Mouse (Mus musculus) 3T3-L1 (cell line): ENCODE results near the gene Utrn.

Experiments used
- DNase-seq: peaks from one replicate; pipeline ENCODE4 v3.0.0-alpha.2; 2015; ENCODE audit warnings: low read depth, low spot score

Gene Utrn

DNA sequence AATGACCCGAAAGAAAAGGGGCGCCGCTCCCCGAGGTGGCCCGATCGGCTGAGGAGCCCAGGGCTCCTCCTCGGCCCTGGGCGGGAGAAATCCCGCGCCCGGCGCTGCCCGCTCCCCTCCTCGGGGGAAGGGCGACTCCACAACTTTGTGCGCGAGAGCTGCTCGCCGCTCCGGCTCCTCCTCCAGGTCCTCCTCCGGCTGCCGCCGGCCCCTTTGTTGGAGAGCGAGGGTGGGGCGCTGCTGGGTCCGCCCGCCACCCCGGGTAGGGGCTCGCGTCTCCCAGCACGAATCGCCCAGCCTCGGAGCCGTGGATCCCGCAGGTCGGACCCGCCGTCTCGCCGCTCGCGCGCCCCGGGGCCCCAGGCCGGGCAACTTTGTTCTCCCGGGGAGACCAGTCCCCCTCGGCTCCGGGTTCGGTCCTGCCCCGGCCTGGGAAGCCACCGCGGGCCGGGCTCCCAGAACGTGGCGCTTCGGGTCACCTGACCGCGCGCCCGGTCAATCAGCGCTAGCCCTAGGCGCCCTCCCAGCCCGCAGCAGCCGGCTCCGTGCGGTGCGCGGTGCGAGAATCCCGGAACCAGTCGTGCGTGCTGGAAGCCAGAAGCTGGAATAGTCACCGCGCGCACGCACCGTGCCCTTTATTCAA, at the start of gene Utrn:
Gene Utrn, minus strand, starts transcription at position 337 of the 643 bp plus-strand sequence.
- DNase-seq, result peak; percentile 84

DNA sequence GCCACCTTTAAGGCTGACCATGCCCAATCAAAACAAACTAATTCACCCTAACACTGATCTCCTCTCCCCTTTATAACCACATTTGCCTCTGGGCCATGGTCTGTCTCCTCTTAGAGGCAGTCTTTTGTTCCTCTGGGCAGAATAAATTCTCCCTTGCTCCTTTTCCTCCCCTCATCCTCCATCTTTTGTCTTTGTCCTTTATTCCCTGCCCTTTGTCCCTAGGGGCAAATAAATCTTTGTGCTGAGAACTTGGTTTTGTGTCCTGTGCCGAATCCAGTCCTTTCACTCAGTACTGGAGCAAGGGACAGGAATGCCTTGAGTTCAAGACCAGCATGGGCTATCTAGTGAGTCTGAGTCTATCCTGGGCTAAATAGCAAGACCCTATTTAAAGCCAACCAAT, 48.5 kb upstream of the Utrn start:
- no peak for DNase-seq

DNA sequence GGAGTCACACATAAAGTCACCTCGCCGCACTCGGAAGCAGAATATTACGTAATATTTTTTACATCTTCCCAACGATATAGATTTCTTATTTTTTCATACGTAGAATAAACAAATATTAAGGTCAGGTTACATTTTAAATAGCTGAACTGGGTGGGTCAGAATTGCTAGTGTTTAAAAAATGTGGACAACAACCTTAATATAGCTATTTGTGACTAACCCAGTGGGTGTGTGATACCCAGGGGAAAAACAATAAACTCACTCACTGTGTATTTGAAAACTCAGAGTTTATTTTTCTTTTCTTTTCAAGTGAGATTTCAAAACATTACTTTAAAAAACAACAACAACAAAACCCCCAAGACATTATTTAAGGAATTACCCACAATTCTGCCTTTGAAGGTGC, 47.2 kb upstream of the Utrn start:
- peak; percentile 66 for DNase-seq

DNA sequence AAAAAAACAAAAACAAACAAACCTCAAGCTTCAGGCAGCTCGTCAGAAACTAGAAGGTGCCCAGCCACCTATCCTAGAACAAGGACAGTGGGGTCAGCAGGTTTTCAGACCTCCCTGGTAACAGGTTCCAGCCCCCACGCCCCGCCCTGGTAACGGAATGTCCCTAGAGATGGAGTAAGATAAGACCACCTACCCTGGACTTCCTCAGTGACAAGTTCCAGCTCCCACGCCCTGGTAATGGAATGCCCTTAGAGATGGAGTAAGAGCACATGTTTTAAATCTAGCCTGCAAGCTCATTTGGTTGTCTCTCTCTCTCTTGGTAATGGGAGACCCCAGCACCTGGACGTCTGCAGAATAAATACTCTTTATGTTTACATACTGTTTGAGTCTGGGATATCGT, 46.7 kb upstream of the Utrn start:
- DNase-seq, result no peak

DNA sequence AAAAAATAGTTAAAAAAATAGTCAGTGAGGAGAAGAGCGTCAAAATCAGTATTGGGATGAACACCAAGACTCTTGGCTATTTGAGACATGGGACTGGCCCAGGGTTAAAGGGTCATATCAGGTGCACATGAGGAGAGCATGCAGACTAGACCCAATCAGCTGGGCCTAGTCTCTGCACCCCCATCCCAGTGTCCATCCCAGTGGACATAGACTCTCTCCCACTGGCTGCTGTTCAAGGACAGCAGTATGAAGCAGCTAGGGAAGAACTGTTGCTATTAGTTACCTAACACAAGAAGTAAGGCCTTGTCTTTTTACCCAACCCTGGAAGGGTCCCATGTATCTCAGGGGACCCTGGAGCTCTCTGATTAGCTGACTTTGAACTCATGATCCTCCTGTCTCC, 45.0 kb upstream of the Utrn start:
- no peak for DNase-seq

DNA sequence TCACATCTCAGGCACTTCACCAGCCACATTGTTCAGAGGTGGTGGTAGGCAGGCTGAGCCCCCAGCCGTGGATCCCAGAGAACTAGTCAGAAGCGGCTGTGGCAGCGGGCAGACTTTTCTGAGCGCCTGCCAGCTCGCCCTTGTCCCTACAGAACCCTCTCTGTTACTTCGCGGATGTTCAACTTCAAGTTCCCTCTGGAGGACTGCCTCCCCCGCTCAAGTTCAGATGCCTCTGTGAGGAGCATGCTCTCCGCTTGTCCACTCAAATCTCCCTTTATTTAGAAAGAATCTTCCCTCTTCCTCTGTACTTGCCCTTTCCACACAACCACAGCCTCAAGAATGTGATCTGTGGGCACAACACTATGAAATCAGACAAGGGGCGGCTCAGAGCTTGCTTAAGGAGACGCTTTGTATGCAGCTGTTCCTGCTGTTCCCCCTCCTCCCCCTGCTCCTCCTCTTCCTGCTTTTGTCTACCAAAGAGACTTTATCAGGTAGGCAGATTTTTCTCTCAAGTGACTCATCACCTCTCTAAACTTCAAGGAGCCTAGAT, 42.9 kb upstream of the Utrn start:
- DNase-seq, result peak; percentile 42

DNA sequence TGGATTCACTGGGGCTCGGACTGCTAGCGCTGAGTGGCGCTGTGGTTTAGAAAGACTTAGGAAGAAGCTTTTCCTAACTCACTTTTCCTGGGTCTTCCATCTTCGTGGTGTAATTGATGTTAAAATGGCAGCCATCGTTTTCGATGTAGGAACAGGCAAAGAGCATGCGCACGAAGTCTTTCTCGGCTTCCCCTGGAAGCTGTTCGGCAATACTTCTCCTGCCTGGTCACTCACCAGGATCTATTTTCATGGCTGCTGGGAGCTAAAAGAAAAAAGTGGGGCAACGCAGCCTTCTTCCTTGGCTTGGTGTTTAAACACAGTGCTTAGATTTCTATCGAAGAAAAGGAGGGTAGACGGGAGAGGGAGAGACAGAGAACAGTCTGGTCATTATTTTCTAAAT, 42.3 kb upstream of the Utrn start:
- no peak for DNase-seq

DNA sequence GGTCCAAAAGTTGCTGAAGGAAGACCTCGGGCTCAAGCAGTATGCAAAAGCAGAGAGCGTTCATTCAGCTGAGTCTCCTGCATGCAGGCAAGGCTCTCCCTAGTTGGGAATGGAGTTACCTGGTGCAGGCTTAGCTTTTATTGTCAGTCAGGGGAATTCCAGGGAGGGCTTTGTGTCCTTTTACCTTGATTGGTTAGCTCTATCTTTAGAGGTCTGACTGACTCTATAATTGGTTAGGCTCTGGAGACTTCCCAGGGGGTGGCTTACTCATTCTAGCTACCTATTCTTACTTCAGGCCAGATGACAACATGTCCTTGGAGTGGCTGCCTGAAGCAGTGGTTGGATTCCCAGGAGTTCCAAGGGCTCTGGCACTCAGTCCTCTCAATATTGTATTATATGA, 40.7 kb upstream of the Utrn start:
- no peak for DNase-seq

DNA sequence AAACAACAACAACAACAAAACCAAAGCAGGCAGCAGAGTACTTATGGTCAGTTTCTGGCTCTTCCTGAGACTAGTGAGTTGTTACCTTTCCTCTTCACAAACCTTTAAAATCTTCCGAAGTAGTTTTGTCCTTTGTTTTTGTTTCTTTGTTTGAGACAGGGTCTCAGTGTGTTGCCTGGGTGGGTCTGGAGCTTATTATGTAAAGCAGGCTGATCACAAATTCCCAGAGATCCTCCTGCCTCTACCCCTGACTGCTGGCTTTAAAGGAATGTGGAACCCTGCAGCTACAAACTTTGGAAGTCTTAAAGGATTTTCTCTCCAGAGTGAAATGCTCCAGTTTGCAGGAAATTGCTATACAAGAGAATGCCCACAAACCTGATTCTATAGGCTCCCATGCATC, 40.0 kb upstream of the Utrn start:
- no peak for DNase-seq

DNA sequence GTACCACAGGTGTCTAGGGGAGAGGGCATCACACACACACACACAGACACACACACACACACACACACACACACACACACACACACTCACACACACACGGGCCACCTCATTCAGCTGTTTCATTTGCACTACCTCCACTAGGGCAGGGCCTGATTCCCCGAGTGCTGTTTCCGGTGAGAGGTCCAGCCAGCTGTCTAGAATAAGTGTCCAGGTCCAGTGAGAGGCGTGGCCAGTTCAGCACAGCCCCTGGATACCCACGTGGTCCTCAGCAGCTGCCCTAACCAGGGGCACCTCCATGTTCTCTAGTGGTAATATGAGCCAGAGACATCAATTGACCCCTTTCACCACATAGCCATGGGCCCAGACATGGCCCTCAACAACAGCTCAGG, 35.0 kb upstream of the Utrn start:
- no peak for DNase-seq

DNA sequence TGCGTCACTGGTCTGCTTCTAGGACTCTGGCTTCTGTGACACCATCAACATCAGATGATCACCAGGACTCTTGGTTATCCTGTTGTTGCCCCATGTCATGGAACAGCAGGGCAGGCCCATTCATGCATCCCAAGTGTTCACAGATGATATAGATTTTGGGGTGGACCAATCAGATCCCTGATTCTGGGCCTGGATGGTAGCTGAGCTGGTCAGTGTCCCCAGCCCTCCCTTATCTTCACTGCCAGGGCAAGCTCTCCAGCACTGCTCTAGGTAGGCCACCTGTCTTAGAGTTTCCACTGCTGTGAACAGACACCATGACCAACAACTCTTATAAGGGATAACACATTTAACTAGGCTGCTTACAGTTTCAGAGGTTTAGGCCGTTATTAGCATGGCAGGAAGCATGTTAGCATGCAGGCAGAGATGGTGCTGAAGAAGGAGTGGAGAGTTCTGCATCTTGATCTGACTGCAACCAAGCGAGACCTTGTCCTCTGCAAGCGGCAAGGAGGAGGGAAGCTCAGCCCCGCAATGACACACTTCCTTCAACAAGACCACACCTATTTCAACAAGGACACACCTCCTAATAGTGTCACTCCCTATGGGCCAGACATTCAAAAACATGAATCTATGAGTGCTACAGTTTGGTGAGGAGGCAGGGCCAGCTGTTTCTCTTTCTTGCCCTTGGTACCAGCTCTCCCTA, 34.4 kb upstream of the Utrn start:
- DNase-seq, result no peak

DNA sequence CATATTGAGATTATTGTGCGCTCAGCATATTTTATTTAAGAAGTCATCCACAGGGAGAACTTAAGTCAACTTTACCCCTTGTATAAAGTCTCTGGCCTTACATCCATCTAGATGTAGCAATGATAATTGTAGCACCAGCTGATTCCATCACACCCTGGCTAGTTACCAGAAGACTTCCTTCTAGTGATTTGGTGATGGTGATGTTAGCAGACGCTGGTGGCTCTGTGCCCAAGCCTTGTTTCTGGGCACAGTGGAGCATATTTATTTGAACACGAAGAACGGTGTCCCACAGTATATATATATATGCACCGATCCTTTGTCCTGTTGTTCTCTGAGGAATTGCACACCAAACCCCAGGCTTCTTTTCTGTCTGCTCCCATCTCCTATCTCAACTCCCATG, 30.7 kb upstream of the Utrn start:
- no peak for DNase-seq

DNA sequence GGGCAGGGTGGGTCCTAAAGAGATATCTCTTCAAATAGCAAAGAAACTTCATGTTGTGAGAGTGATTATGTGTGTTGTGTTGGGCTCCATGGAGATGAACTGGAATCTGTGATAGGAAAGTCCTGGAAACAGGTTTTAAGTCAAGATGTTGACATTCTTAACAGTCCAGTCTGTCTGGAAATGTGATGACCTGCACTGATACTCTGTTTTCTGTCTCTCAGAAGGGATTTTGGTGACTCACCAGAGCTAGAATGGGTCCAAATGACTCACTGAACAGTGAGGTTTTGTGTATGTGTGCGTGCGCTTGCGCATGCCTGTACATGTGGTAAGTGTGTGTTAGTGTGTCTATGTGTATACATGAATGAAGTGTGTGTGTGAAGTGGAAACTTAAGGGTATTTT, 24.2 kb upstream of the Utrn start:
- peak; percentile 73 for DNase-seq

DNA sequence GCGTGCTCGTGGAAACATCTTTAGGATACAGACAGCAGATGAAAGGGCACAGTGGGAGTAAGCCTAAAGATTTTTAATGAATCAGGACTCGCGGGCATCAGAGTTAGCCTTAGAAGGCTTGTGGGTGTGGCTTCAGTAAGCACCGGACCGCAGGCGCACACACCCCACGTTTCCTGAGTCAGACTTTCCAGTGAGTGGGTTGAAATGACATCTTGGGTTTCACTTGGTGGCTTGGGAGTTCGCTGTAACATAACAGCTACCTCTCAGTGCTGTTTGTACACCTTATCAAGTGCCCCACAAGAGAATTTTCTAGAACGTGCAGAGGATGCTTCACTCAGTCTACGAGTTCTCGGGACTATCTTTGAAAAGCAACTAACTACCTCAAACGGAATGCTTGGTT, 19.2 kb upstream of the Utrn start:
- DNase-seq, result peak; percentile 34

DNA sequence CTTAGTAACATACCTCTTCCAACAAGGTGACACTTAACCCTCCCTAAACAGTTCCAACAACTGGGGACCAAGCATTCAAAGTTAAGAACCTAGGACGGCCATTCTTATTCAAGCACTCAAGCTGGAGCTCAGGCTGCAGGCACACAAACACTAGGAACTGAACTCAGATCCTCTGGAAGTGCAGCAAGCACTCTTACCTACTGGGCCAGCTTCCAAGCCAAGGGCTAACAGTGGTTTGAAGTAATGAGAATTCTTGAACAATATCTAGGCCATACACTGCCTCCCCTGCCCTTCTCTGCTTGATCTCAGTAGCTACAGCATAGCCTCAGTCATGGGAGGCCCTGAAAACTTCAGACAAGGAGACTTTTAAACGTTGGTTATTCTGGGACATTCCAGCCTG, 18.6 kb upstream of the Utrn start:
- peak; percentile 24 for DNase-seq

DNA sequence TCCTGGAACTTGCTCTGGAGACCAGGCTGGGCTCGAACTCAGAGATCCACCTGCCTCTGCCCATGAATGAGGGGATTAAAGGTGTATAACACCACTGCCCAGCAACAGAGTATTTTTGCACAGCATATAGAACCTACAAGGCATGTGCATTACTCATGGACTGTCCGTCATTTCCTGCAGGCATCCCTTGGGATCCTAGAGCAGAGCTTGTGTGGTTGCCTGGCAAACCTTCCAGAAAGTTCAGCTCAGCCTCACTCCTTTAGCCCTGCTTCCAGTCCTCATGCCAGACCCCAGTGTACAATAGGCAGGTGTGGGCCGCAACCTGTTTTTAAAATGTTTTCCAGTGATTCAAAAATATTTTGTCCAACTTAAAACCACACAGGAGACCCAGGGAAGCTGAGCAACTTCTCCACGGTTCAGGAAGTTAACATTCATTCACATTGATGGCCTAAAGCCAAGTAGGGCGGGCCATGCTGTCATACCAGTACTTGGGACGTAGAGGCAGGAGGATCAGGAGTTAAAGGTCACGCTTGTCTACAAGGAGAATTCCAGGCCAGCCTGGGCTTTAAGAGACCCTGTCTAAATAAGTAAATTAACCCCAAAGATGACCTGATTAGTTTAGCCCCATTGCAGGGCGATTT, 15.3 kb upstream of the Utrn start:
- DNase-seq, result peak; percentile 92

DNA sequence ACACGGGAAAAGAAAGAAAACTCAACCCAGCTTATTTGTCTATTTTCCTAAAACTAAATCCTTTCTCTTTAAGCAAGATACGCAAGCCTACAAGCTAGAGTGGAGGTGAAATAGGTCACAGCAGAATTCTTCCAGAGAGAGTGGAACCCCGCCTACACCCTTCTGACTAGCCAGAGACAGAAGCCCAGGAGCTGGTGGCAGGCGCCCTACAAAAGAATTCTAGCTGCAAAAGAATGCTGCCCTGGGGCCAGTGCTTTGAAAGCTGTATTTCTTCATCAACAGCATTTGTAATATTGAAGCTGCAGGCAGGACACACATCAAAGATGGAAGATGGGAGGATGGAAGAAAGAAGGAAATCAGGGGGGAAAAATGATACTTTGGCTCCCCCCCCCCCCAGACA, 12.7 kb upstream of the Utrn start:
- DNase-seq, result peak; percentile 70

DNA sequence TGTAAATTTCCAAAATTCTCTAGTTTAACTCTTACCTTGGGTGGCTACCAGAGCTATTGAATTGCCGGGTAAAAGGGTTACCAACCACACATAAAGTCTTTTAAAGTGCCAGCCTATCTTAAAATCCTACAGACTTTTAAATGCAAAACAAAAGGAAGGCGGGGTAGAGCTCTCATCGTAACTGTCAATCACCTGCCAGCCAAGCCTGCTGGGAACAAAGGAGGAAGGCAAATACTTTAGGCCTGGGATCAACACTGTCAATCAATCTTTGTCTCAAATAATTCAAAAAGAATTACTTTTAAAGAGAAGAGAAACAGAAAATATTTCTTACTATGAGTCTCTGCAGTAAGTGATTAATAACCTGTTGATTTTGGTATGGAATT, 10.1 kb upstream of the Utrn start:
- peak; percentile 23 for DNase-seq

DNA sequence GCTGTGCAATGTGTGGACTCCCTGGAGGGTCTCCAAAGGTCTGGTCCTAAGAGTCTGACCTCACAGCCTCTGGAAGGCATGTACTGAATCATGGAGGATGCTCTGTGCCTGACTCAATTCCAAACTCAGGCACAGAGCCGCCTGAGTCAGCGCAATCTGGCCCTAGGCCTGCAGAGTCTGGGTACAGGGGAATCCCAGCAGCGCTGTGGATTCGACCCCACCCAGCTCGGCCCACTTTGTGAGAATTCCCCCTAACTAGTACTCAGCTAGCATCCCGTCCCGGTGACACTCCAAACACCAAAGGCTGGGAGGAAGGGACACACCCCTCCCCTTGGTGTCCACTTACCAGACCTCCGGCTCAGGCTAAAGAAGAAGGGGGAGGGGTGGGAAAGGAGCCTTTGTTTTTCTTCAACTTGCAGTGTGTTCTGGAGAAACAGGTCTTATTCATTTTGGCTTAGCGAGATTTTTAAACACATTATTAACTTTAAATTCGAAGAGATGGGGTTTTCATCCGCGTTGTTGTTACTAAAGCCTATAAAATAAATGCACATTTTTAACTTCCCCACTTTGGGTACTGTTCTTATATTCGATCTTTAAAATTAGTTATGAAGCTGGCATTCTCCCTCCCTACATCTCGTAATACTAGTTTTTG, 9.6 kb upstream of the Utrn start:
- DNase-seq, result peak; percentile 93

DNA sequence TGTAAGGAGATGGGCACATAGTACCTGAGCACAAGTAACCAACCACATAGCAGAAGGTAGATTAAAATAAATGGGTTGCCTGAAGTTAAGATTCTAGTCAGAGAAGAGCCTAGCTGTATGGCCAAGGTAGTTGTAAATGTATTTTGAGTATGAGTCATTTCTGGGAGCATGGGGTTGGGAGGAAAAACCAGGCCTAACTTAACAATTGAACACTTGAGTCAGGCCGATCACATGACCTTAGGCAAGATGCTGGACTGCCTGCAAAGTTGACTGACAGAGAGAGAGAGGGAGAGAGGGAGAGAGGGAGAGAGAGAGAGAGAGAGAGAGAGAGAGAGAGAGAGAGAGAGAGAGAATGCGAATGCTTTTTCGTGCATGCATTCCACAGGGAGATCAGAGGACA, 7.3 kb upstream of the Utrn start:
- DNase-seq, result peak; percentile 66

DNA sequence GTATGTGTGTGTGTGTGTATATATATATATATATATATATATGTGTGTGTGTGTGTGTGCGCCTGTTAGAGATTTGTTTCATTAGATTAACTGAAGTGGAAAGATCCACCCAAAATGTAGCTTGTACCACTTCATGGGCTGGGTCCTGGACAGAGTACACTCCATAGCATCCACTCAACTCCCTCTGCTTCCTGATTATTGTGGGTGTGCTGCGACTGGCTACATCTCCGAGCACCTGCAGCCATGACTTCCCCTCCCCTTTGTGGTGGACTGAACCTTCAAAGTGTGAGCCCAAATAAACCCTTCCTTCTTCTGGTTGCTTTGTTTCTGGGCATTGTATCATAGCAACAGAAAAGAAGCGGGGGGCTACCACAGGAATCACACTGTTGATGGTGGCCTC, 6.2 kb upstream of the Utrn start:
- no peak for DNase-seq

DNA sequence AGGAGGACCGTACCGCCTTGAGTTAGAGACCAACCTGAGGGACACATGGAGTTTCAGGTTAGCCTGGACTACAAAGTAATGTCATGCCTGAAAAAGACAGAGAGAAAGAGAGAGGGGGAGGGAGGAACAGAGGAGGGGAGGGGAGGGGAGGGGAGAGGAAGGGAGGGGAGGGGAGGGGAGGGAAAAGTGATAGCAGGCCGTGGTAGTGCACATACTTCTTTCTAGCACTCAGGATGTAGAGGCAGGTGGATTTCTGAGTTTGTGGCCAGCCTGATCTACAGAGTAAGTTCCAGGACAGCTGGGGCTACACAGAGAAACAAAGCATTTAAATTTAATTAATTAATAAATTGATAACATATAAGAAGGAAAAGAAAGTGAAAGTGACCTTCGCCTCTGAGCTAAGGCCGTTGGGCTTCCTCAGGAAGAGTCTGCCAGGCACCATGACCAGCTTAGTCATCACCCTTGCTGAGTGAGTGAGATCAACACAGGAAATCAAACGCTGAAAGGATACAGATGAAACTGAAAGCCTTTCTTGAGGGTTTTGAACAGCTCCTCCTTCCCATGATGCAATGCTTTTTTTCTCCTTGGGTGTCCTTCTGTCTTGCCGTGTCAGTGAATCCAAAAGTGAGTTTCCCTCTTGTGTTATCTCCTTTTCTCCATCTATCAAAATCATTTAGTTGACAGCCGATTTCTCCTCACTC, 5.6 kb upstream of the Utrn start:
- DNase-seq, result peak; percentile 81
